Mouse (Mus musculus) ES-CJ7 (cell line): Measurements from ENCODE around the gene Ppat.

Experiments used
- DNase-seq: peaks from one replicate; pipeline ENCODE4 v3.0.0; 2011; ENCODE audit warnings: low read depth, low spot score

The Ppat gene

DNA sequence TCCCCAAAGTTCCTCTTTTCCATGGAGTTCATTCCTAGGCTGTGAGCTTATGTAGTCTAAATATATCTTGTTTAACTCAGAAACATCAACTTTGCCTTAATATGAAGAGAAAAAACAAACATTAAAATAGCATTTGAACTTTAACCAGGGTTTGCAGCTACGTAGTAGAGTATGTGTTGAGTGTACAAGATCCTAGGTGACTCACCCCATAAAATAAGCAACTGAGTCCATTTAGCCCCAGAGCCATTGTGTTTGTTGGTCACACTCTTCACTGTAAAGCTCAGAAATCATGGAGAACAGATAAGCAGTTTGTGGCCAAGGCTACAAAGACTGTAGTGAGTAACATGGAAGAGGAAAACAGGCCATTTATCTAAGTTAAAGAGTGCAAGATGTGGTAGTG, 67.3 kb downstream of the Ppat start:
- no peak for DNase-seq

DNA sequence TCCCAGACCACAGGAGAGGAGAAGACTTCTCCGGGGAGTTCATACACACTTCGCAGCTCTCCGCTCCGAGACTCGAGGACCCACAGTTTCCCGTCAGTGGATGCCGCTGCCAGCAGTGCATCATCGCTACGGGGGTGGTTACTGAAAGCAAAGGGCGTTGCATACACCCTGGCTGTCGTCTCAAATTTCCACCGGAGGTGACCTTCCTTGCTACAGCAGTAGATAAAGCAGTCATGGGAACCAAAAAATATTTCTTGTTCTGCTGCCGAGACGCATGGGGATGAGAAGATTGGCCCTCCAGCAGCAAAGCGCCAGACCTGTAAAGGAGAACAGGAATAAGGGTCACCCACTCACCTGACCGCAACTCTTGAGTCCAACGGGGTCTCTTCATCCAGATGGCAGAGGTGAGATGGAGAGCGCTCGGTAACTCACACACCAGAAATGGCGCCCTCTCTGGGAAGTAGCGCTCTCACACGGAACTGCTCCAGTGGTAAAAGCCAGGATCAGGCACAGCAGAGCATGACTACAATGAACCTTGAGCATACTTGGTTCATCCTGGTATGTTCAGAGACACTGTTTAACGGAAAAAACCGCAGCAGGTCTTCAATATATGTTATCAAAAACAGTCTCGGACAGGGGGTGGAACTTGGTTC, 75.1 kb downstream of the Ppat start:
- DNase-seq: peak; percentile 74

DNA sequence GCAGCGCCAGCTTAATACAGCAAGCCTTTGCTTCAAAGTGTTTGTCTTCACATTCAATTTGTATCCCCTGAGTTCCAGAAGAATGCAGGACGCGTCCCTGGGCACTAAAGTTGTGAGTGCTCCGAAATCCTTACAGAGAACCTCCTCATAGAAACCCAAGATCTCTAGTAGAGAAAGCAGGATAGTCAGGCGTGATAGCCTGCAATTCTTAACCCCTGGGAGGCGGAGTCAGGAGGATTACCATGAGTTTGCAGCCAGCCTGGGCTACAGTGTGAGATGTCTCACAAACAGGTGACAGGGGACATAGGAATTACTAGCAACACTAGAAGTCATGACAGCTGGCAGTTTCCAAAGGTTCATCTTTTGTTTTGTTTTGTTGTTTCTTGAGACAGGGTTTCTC, 81.8 kb downstream of the Ppat start:
- peak; percentile 20 for DNase-seq

DNA sequence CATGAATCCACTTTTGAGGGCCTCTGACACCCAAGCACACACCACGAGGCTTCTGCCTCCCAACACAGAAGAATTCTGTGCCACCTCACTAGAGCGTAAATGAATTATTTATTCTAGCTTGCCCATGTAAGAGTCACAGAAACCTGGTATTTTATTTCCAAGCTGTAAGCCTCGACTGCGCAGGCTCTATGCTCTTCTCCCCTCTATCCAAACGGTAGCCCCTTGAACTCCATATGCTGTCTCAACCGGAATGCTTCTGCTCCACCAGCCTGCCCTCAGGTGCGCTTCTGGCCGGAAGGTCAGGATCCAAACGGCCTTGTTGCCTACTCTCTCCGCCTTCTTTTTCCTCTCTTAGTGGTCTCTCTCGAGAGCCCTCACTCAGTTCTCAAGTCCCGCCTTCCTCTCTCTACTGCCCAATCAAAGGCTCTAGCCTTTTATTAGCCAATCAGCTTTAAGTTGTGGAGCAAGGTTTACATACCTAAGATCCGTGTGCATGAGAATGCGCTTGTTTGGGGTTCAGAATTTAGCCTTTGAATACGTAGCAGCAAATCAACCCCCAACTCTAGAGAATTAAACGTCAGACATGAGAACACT, 82.6 kb downstream of the Ppat start:
- DNase-seq: peak; percentile 91

DNA sequence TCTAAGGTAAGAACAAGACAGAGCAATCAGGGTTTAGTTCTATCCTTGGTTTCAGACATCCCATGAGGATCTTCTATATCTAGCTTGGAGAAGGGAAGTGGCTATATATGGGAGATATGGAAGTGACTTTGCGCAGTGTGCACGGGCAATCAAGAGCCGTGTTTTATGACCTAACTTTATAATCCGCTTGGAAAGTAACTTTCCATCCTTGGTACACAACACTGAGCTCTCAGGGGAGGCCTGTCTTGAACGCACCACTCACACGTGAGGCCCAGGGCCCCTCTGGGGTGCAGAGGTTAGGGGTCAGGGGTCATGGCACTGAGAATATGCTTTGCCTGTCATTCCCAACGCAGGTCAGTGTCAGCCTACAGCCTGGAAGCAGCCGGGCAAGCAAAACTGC, 84.6 kb downstream of the Ppat start:
- DNase-seq: no peak
